Mouse (Mus musculus) frontal cortex, adult (tissue): ENCODE measurements at regions not wholly inside any gene's neighbourhood (a gene's known extent, or its start where the extent isn't known, plus 50 kb on each side); places are given as distances from the start of the nearest gene placed in this dataset.
"Not testable (repeated sequence)": the region's sequence is repeated elsewhere in the genome, so short reads cannot be mapped to it uniquely, and the experiment has no call there.

Experiments used
- ATAC-seq: cut with Nextera tagmentation; 2 replicates; pipeline ENCODE4 v1.9.2; 2017; ENCODE audit warnings: mild to moderate bottlenecking, moderate library complexity, mixed read lengths; ENCODE audit not compliant: low TSS enrichment

DNA sequence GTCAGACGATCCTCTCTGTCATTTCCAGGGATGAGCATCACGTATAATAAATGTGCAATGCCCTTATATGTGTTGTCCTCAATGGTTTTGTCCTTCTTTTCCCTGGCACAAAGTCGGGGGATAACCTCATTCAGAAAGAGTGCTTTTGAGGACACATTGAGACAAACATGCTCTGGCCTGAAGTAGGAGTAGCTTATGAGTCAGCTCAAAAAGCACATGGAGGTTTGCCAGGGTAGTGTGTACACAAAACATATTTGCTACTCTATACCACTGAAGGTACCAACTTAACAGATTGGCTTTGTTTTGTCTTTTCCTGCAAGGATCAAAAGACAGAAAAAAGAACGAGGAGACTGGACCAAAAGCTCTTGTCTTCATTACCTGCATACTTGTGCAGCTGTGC is 682.1 kb upstream of the Grid2 start:
- ATAC-seq, result peak; percentile 64

DNA sequence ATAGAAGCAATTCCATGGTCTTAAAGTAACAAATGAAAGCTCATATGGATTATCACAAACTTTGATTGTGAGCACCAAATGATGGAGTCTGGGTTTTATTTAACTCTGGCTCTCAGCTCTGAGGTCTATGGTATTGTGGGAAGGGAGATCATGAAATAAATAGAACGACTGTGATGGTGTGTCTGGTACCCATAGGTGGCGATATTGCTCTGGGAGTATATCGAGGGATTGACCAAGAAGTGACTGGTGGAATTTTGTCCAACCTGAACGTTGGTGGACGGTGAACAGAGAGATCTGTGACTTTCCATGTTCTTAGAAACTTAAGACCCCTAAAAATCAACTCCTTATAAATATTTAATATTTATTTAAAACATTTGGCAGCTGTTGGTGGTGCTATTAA is 679.5 kb upstream of the Grid2 start:
- ATAC-seq, result peak; percentile 93

DNA sequence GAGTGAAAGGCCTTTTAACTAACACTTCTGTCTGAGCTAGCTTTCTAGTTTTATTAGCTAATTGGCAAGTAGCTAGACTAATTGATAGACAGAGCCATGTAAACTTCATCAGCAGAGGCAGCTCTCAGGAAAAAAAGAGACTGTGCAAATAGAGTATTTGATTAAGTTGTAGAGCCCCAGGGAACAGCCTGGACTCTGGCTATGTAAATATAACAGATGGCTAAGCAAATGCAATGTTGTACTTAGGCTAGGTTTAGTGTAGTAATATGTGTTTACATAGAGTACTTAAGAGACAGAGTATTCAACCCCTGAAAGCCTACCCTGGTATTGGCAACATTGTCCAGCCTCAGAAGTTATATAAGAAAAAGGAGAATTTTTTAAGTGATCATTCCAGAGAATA is 635.1 kb upstream of the Grid2 start:
- no peak for ATAC-seq

DNA sequence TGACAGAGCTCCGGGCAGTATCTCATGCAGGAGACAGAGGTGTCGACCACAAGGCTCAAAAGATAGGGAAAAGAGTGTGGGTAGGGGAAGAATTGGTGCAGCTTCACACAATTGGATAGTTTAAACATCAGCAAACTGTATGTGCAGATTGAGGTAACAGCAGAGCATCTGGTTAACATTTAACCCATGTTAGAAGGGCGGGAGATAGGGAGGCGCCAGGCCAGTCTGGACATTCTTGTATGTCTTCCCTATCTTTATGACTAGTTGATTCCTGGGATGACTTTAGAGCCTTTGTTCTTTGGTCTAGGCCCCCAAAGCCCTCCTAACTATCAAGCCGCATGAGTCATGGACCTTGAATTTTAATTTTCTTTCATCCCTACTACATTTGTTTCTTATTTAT is 587.6 kb upstream of the Grid2 start:
- ATAC-seq, result not testable (repeated sequence)

DNA sequence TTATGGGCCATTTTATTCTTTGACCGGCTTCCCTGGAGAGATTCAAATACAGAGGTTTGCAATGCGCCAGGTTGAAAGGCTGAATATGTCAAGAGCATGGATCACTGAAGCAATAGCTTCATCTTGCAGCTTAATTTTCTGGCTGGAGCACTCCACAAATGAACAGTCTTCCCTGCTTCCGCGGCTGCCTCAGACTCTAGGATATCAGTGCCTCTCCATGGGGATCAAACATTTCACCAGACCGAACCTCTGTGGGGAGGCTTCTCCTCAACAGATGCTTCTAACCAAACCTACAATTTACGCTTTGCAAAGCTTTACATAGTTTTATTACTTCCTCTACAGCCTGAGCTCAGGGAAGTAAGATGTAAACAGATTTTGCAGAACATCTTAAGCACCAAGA is 537.3 kb upstream of the Grid2 start:
- no peak for ATAC-seq

DNA sequence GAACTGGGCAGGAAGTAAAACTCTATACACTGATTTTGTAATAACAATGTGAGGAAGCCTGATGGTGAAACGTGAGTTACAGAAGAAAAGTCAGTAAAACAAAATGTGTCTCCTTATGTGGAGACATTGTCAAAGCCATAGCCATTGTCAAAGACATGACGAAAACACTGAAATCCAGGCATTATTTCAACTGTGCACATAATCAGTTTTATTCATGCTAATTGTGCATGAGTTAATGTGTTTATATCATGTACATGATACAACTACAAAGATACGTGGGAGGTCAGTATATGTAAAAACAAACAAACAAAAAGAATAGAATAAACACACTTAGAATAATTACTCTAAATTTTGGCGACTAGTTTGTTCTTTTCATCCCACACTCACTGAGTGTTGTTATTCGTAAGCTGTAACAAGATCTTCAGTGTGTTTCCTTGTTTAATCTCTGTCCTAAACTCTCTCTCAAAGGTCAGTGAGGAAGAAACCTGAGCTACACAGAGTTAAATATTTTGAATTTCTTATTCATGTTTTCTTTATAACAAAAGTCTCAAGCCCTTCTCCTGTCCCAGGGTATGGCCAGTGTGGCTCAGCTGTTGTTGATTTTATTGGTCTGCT is 536.0 kb upstream of the Grid2 start:
- ATAC-seq, result no peak
